Mouse (Mus musculus) liver, embryonic 13.5 days (tissue): ENCODE results near the gene Sergef. TPM values are rescaled to one million over a fixed set of nuclear protein-coding genes. Genes with fewer than 3 reads are reported as not detected.
"Not testable (repeated sequence)": the region's sequence is repeated elsewhere in the genome, so short reads cannot be mapped to it uniquely, and the experiment has no call there.

Experiments
- ATAC-seq: fragments of 200-750 bp; cut with Nextera tagmentation; 2 replicates; pipeline ENCODE4 v1.8.0; 2017; ENCODE audit warnings: low read depth, mild to moderate bottlenecking, moderate number of reproducible peaks, moderate library complexity
- DNase-seq: peaks from one replicate; pipeline ENCODE4 v3.0.0; 2022
- H3K27ac ChIP-seq: fragments of 300-500 bp; sonication (generic); 2 replicates; pipeline ENCODE4 v1.5.1; 2015; ENCODE audit warnings: moderate library complexity, mild to moderate bottlenecking, inconsistent platforms
- H3K27me3 ChIP-seq: fragments of 300-500 bp; sonication (generic); 2 replicates; pipeline ENCODE4 v1.6.1; 2015; ENCODE audit warnings: mild to moderate bottlenecking, inconsistent platforms
- H3K36me3 ChIP-seq: fragments of 300-500 bp; sonication (generic); 2 replicates; pipeline ENCODE4 v1.6.1; 2015; ENCODE audit warnings: mild to moderate bottlenecking, inconsistent platforms
- H3K4me1 ChIP-seq: fragments of 300-500 bp; sonication (generic); replicated peaks from 2 replicates; pipeline ENCODE4 v1.6.1; 2015; ENCODE audit warnings: inconsistent platforms
- H3K4me2 ChIP-seq: fragments of 300-500 bp; sonication (generic); 2 replicates; pipeline ENCODE4 v1.6.1; 2015; ENCODE audit warnings: inconsistent platforms, mild to moderate bottlenecking, moderate library complexity
- H3K4me3 ChIP-seq: fragments of 300-500 bp; sonication (generic); replicated peaks from 2 replicates; pipeline ENCODE4 v1.5.1; 2015; ENCODE audit warnings: mild to moderate bottlenecking, inconsistent platforms
- H3K9ac ChIP-seq: fragments of 300-500 bp; sonication (generic); 2 replicates; pipeline ENCODE4 v1.6.1; 2015; ENCODE audit warnings: mild to moderate bottlenecking, inconsistent platforms
- H3K9me3 ChIP-seq: fragments of 300-500 bp; sonication (generic); replicated peaks from 2 replicates; pipeline ENCODE4 v1.6.1; 2016; ENCODE audit warnings: inconsistent platforms
- WGBS: fragments of 180-500 bp; shearing (Covaris S2); methylation state at CpG from one replicate; pipeline ENCODE4 v1.1.7; 2015; ENCODE audit not compliant: insufficient replicate concordance; 5-methylcytosine and 5-hydroxymethylcytosine counted together
- polyA plus RNA-seq: library from polyadenylated mRNA; unstranded; fragments of >200 nt; fragmentation: Nextera tagmentation; extraction: Ambion mirVana; gene quantifications from 2 replicates; pipeline ENCODE4 v1.2.1, GENCODE M21; 2015

The Sergef gene
- polyA plus RNA-seq, 1 experiment from 2014 or later: 7.5 TPM

DNA sequence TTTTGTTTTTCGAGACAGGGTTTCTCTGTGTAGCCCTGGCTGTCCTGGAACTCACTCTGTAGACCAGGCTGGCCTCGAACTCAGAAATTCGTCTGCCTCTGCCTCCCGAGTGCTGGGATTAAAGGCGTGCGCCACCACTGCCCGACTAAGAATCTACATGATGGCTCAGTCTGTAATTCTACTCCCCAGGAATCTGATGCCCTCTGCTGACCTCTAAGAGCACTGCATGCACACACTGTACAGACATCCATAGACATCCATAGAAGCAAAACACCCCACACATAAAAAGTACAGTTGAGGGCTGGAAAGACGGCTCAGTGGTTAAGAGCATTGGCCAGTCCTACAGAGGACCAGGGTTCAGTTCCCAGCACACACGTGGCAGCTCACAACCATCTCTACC is 70.1 kb downstream of the Sergef start:
- not testable (repeated sequence) for H3K4me2 ChIP-seq, ATAC-seq, H3K36me3 ChIP-seq, H3K9me3 ChIP-seq, DNase-seq, H3K9ac ChIP-seq, H3K4me1 ChIP-seq, H3K4me3 ChIP-seq, H3K27ac ChIP-seq, H3K27me3 ChIP-seq
- 42% methylated on average over 9 of the region's 9 CpGs for WGBS

DNA sequence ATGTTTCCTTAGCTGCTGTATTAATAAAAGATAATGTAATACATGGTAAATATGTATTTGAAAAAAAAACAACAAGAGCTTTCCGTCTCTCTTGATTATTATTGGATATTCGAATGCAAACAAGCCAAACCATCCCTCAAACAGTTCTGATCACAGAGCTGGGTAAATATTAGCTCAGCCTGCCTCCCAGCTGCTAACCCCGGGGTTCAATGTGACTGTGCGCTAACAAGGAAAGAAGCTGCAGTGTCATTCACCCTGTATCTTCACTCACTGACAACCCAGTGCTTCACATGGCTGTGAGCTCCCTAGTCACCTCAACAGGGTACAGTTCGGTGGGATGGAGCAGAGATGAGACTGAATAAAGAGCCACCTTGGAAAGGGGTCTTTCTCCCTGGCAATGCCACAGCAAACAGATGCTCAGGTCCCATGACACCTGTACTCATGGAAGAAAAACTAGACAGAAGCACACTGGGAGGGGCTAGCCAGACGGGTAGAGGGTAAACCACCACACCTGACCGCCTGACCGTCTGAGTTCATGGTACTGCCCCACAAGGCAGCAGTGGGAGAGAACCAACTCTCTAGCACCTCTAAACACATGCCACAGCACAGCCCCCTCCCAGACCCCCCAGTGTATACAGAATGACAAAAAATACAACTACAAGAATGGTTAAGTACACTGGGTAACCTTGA is 73.1 kb downstream of the Sergef start:
- Histone ChIP-seq H3K36me3 (0 out of 2 replicates have a peak, but pooled peaks cover 6% of the 10 kb centered on the region), H3K4me3 (no peak overlapping the region), H3K27me3 (no peaks in the 10 kb centered on the region), H3K9me3 (peaks cover 4% of the 10 kb centered on the region; the same call in 1 of the 2 replicates), H3K27ac (no peak overlapping the region), H3K4me1 (no peaks in the 10 kb centered on the region), H3K9ac (no peak overlapping the region), H3K4me2 (no peak overlapping the region)
- DNase-seq (no peak), ATAC-seq (peak; percentile 57; the same call in 1 of the 2 replicates)
- 67% methylated on average over 8 of the region's 8 CpGs for WGBS

DNA sequence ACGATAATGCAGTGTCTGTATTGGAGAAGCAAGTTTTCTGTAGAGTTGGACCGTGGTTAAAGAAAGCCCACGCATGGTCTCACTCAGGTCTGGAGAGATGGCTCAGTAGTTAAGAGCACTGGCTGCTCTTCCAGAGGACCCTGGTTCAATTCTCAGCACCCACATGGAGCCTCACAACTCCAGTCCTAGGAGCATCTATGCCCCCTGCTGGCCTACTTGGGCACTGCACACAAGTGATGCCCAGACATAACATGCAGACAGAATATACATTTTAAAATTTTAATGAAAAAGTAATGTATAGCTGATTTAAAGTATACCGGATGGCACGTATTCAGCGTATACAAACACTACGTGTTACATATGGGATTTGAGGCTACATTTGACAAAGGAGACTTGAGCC is 74.2 kb downstream of the Sergef start:
- Histone ChIP-seq H3K9ac (no peak overlapping the region), H3K4me2 (no peak overlapping the region), H3K27ac (no peak overlapping the region), H3K27me3 (no peaks in the 10 kb centered on the region), H3K9me3 (peaks cover 4% of the 10 kb centered on the region; the same call in 1 of the 2 replicates), H3K4me1 (peaks cover 5% of the 10 kb centered on the region), H3K36me3 (0 out of 2 replicates have a peak, but pooled peaks cover 6% of the 10 kb centered on the region), H3K4me3 (no peak overlapping the region)
- no peak for ATAC-seq
- no peak for DNase-seq
- WGBS: 83% methylated on average over 7 of the region's 7 CpGs

DNA sequence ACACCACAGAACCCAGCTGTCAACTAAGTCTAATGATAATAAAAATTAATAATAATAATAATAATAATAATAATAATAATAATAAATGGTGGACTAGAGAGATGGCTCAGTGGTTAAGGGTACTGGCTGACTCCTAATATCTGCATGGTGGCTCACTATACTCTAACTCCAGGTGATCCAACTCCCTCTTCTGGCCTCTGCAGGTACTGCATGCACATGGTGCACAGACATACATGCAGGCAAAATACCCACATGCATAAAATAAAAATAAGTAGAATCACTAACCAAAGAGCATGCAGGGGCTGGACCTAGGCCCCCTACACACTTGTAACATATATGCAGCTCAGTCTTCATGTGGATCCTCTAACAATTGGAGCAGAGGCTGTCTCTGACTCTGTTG is 75.8 kb downstream of the Sergef start:
- ATAC-seq (no peak), DNase-seq (no peak)
- no peaks in the 10 kb centered on the region for H3K27me3 ChIP-seq
- H3K9me3 ChIP-seq: peaks cover 4% of the 10 kb centered on the region; the same call in 1 of the 2 replicates
- no peak overlapping the region for H3K27ac ChIP-seq
- H3K4me1 ChIP-seq: peaks cover 14% of the 10 kb centered on the region
- no peak overlapping the region for H3K9ac ChIP-seq
- H3K4me3 ChIP-seq: no peak overlapping the region
- H3K4me2 ChIP-seq: no peak overlapping the region
- 0 out of 2 replicates have a peak, but pooled peaks cover 6% of the 10 kb centered on the region for H3K36me3 ChIP-seq

DNA sequence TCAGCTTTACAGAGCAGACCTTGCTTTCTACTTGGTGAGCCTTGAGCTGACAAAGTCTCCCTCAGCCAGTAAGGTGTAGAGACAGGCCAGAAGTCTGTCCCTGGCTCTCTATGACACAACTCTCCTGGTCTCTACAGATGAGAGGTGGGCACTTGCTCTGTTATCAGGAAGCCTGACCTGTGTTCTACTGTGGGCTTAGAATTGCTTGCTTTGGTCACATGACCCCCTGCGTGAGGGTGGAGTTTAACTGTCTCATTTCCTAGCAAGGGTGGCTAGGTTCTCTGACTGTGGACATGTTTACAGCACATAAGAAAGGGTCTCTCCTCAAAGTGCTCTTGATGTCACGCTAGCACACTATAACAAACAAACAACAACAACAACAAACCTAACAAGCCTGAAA is 79.5 kb downstream of the Sergef start:
- ATAC-seq: peak; percentile 29; the same call in 1 of the 2 replicates

DNA sequence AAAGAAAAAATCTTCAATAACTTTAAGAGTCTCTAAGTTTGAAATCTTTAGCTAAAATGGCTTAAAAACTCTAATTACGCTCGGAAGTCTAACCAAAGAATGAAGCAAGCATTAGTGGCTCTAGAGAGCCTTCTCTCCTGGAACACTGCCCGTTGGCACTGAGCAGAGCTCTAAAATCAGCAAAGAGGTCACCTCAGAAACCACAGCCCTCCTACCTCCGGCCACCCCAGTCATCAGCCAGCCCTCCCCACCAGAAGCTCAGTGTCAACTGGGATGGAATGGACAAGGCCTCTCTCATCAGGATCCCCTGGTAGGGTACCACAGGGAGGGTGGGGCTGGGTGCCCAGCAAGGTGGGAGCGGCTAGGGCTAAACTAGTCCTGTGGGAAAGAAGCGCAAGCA is 80.0 kb downstream of the Sergef start:
- DNase-seq (no peak), ATAC-seq (no peak)
- peaks cover 25% of the 10 kb centered on the region for H3K4me1 ChIP-seq
- H3K4me2 ChIP-seq: no peak overlapping the region
- 64% methylated on average over 6 of the region's 6 CpGs for WGBS
- peaks cover 4% of the 10 kb centered on the region; the same call in 1 of the 2 replicates for H3K9me3 ChIP-seq
- no peak overlapping the region for H3K4me3 ChIP-seq
- H3K9ac ChIP-seq: no peak overlapping the region
- no peaks in the 10 kb centered on the region for H3K27me3 ChIP-seq
- no peaks in the 10 kb centered on the region for H3K36me3 ChIP-seq
- no peak overlapping the region for H3K27ac ChIP-seq

More for the DNA sequence above, 79.5 kb downstream of the Sergef start:
- Histone ChIP-seq H3K4me3 (no peak overlapping the region), H3K9me3 (peaks cover 4% of the 10 kb centered on the region; the same call in 1 of the 2 replicates), H3K4me1 (peaks cover 25% of the 10 kb centered on the region), H3K9ac (no peak overlapping the region), H3K36me3 (0 out of 2 replicates have a peak, but pooled peaks cover 2% of the 10 kb centered on the region), H3K27me3 (no peaks in the 10 kb centered on the region), H3K27ac (no peak overlapping the region), H3K4me2 (no peak overlapping the region)
- no peak for DNase-seq
- WGBS: 62% methylated on average over 2 of the region's 2 CpGs

DNA sequence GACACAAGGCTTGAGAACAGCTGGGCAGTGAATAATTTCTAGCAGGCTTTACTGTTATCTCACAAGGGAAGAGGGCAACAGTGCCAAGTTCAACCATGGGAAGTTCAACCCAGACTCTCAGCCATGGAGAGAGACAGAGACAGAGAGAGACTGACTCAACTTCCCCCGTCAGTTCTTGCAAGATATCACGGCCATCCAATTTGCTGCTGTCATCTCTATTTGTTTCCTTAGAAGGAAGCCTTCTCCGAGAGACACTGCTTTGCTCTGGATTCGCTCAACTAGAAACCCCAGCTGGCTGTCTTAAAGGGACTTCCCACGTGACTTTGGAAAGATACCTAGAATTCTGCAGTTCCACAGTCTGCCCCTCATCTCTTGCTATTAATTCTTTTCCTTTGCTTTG is 80.6 kb downstream of the Sergef start:
- Histone ChIP-seq H3K9me3 (peaks cover 2% of the 10 kb centered on the region; the same call in 1 of the 2 replicates), H3K9ac (no peak overlapping the region), H3K36me3 (no peaks in the 10 kb centered on the region), H3K27ac (no peak overlapping the region), H3K4me3 (no peak overlapping the region), H3K27me3 (no peaks in the 10 kb centered on the region), H3K4me2 (no peak overlapping the region), H3K4me1 (peaks cover 25% of the 10 kb centered on the region)
- 50% methylated on average over 5 of the region's 5 CpGs for WGBS
- no peak for ATAC-seq
- no peak for DNase-seq

DNA sequence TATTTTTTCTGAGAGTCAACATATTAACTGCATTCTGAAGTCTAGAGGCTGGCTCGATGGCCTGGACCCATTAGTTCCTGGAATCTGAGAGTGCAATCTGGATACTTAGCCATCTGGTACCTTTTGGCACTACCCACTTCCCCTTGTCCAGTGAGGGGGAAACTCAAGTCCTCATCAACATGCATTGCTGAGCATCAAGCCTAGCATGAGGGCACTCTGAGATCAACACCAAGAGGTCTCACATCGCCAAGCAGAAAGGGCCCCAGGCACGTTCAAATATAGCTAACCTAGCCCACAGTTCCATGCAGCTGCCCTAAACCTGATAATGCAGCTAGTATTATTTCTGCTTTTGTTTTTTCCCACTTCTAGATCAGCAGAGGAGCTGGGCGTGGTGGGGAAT is 81.6 kb downstream of the Sergef start:
- 37% methylated on average over 4 of the region's 4 CpGs for WGBS
- DNase-seq (peak; percentile 5), ATAC-seq (peak; percentile 48)
- Histone ChIP-seq H3K9ac (no peak overlapping the region), H3K27ac (no peak overlapping the region), H3K4me3 (no peak overlapping the region), H3K4me2 (no peak overlapping the region), H3K27me3 (no peaks in the 10 kb centered on the region), H3K4me1 (peaks cover 25% of the 10 kb centered on the region), H3K9me3 (no peaks in the 10 kb centered on the region), H3K36me3 (no peaks in the 10 kb centered on the region)

DNA sequence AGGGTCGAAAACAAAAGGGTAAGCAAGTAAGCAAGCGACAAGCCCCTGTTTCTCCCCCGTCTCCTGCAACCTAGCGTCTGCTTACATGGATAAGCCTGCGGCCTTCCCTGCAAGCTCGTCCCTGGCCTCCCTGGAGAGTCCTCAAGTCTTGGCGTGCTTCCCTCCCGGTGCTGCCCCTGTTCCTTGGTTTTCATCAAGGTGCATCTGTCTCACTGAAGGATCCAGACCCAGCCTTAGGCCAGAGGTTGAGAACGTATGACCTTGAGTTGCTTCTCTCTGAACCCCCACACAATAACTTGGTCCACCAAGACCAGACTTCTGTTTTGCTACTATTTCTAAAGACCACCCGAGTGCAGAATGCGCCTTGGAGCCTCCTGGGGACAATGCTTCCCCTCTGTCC is 82.2 kb downstream of the Sergef start:
- H3K4me3 ChIP-seq: no peak overlapping the region
- no peak overlapping the region for H3K9ac ChIP-seq
- no peak for ATAC-seq
- H3K9me3 ChIP-seq: no peaks in the 10 kb centered on the region
- H3K4me2 ChIP-seq: no peak overlapping the region
- peaks cover 25% of the 10 kb centered on the region for H3K4me1 ChIP-seq
- DNase-seq: no peak
- H3K36me3 ChIP-seq: no peaks in the 10 kb centered on the region
- H3K27me3 ChIP-seq: no peaks in the 10 kb centered on the region
- 69% methylated on average over 11 of the region's 11 CpGs for WGBS
- no peak overlapping the region for H3K27ac ChIP-seq

DNA sequence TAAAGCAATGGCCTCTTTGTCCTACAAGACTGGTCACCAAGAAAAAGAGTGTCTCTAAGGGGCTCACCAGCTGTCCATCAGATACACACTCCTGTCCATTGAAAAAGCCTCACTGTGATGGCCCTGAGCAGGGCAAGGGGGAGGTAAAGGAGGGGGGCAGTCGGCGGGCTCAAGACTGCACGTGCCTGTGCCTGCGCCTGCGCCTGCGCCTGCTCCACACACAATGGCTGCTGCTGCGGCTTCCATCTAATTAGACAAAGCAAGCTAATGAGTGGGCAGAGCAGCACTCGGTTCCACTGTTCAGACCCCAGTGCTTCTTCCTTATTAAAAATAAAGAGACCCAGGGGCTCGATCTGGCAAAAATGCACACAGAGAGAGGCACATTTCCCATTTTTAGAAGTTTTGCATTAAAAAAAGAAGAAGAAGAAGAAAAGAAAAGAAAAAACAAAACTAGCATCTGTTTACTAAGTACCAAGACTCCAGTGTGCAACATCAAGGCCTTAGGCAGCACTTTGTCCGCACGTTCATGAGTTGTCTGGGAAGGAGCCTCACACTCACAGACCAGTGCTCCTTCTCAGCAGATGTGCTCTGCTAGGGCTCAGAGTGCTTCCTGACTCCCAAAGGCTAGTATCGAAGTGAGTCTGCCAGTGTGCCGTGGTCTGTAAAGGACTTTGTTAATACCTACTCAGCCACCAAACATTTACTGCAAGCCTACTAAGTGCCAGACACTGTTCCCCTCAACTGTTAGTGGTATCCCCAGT is 83.1 kb downstream of the Sergef start:
- 77% methylated on average over 13 of the region's 13 CpGs for WGBS
- Histone ChIP-seq H3K4me1 (peaks cover 25% of the 10 kb centered on the region), H3K9ac (no peak overlapping the region), H3K27me3 (no peaks in the 10 kb centered on the region), H3K36me3 (no peaks in the 10 kb centered on the region), H3K27ac (no peak overlapping the region), H3K4me2 (no peak overlapping the region), H3K9me3 (no peaks in the 10 kb centered on the region), H3K4me3 (no peak overlapping the region)
- ATAC-seq (no peak), DNase-seq (no peak)

DNA sequence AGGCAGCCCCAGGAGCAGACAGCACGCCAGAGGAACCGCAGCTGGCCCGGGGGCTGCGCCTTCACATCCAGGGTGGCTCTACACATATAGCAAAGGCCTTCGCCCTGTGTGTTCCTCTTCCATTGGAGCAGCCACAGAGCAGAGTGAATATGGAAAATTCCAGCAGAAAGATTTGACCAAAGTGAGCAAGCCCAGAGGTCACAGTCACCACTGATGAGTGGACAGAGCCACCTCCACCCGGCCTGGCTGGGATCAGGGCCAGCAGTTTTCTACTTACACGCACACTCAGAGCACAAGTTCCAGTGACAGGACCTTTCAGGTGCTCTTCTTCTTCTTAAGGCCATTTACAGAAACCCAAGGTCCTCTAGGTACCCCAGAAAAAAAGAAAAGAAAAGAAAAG is 83.9 kb downstream of the Sergef start:
- Histone ChIP-seq H3K27me3 (no peaks in the 10 kb centered on the region), H3K27ac (no peak overlapping the region), H3K4me3 (no peak overlapping the region), H3K9ac (no peak overlapping the region), H3K9me3 (no peaks in the 10 kb centered on the region), H3K4me2 (no peak overlapping the region), H3K4me1 (peaks cover 23% of the 10 kb centered on the region), H3K36me3 (no peaks in the 10 kb centered on the region)
- WGBS: 83% methylated on average over 7 of the region's 7 CpGs
- no peak for ATAC-seq
- no peak for DNase-seq
